Mouse (Mus musculus): ENCODE measurements around the gene Scp2.

DNA sequence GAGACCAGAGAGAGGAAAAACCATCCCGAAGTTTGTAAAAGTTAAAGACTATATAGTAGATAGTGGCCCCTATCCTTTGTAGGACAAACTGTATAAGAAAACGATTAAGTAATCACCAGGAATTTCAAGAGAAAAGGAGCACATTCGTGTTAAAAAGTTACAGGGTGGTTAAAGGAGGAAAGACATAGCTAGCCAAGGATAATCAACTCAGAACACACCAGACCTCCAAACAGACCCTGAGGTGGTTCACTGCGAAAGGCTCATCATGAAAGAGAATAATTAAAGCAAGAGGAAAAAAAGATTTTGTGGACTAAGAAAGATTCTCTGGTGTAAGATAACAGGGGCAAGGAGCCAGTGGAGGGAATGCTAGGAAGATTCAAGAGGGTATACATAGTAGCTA lies 74.5 kb downstream of the Scp2 start:
- TF ChIP-seq CTCF (IDR thresholded peaks at IDR 0.05; ENCODE audit: extremely low read depth, insufficient read length, insufficient replicate concordance, low read depth, low read length) (no peak), POLR2A (IDR thresholded peaks at IDR 0.05; ENCODE audit: low read depth, low read length) (no peak)

Measured in small intestine, adult 2 months (tissue).